Mouse (Mus musculus): Measurements from ENCODE around the gene Hinfp.

- no peak for TF ChIP-seq POLR2A (IDR thresholded peaks at IDR 0.05; ENCODE audit: extremely low read depth, insufficient read depth, low read length)
- no peak for TF ChIP-seq CTCF (IDR thresholded peaks at IDR 0.05; ENCODE audit: low read depth, low read length)
Measured at GRCm38 (mm10) chr9:44243621-44244020, 61.9 kb downstream of the Hinfp start.
